Mouse (Mus musculus): Measurements from ENCODE around the gene Usf2. TPM values are rescaled to one million over a fixed set of nuclear protein-coding genes. Genes with fewer than 3 reads are reported as not detected.

Gene Usf2
- total and polyA plus RNA-seq, 3 experiments = 103 to 135 (median 110) TPM

- Histone ChIP-seq H3K27ac (peak overlapping the region; percentile 100), H3K9ac (ENCODE audit: low read depth, low read length) (peak overlapping the region; percentile 97), H3K4me3 (peak overlapping the region; percentile 70), H3K36me3 (ENCODE audit: control insufficient read depth, insufficient read depth, low read length) (no peaks in the 10 kb centered on the region), H3K27me3 (ENCODE audit: control insufficient read depth, insufficient read depth, low read length) (no peaks in the 10 kb centered on the region), H3K79me2 (replicated peaks; ENCODE audit: control insufficient read depth, insufficient read depth, low read length) (no peaks in the 10 kb centered on the region), H3K4me1 (ENCODE audit: control insufficient read depth, insufficient read depth, low read length) (peaks cover 4% of the 10 kb centered on the region)
- peak; percentile 92 for TF ChIP-seq POLR2A (IDR thresholded peaks at IDR 0.05; ENCODE audit: insufficient read depth, low read depth, low read length)
- TF ChIP-seq CTCF (IDR thresholded peaks at IDR 0.05) = no peak
- 0 out of 2 replicates have a peak, but pooled peaks have one; percentile 37 for TF ChIP-seq EP300 (IDR thresholded peaks at IDR 0.05; ENCODE audit: insufficient read depth, low read depth, low read length)
- peak; percentile 97 for DNase-seq
- under 1% methylated on average over 43 of the region's 43 CpGs for WGBS
- intact Hi-C loops (cut with DNase I) = loop anchor here (5.0 to 10.0 kb wide), 4 partner anchors 80 to 363 kb away; partner anchors contain the start of genes Fxyd5 and Zbtb32
Measured at GRCm38 (mm10) chr7:30957367-30957783, 772 bp upstream of the Usf2 start.

GRCm38 (mm10) chr7:30956357-30956751 is 249 bp downstream of the Usf2 start:
- no peaks in the 10 kb centered on the region for H3K27me3 ChIP-seq (ENCODE audit: control insufficient read depth, insufficient read depth, low read length)
- H3K79me2 ChIP-seq (replicated peaks; ENCODE audit: control insufficient read depth, insufficient read depth, low read length) = no peaks in the 10 kb centered on the region
- peak in 1 of 2 experiments; percentile 83 for DNase-seq
- H3K4me3 ChIP-seq = peak overlapping the region; percentile 70
- no peaks in the 10 kb centered on the region for H3K36me3 ChIP-seq (ENCODE audit: control insufficient read depth, insufficient read depth, low read length)
- intact Hi-C loops (cut with DNase I) = loop anchor here (5.0 to 10.0 kb wide), 4 partner anchors 79 to 362 kb away; partner anchors contain the start of genes Fxyd5 and Zbtb32
- H3K9ac ChIP-seq (ENCODE audit: low read depth, low read length) = peak overlapping the region; percentile 97
- TF ChIP-seq EP300 (IDR thresholded peaks at IDR 0.05; ENCODE audit: insufficient read depth, low read depth, low read length) (no peak), POLR2A (IDR thresholded peaks at IDR 0.05; ENCODE audit: insufficient read depth, low read depth, low read length) (no peak), CTCF (IDR thresholded peaks at IDR 0.05) (no peak)
- WGBS = 2% methylated on average over 37 of the region's 49 CpGs
- H3K27ac ChIP-seq = peak overlapping the region; percentile 100
- peaks cover 4% of the 10 kb centered on the region for H3K4me1 ChIP-seq (ENCODE audit: control insufficient read depth, insufficient read depth, low read length)

GRCm38 (mm10) chr7:30955584-30956356 is 833 bp downstream of the Usf2 start:
- peak overlapping the region; percentile 70 for H3K4me3 ChIP-seq

GRCm38 (mm10) chr7:30954971-30955520 is 1.6 kb downstream of the Usf2 start:
- WGBS = 87% methylated on average over 12 of the region's 12 CpGs
- Histone ChIP-seq H3K9ac (ENCODE audit: low read depth, low read length) (no peak overlapping the region), H3K4me1 (ENCODE audit: control insufficient read depth, insufficient read depth, low read length) (peaks cover 4% of the 10 kb centered on the region), H3K36me3 (ENCODE audit: control insufficient read depth, insufficient read depth, low read length) (no peaks in the 10 kb centered on the region), H3K79me2 (replicated peaks; ENCODE audit: control insufficient read depth, insufficient read depth, low read length) (no peaks in the 10 kb centered on the region), H3K27me3 (ENCODE audit: control insufficient read depth, insufficient read depth, low read length) (no peaks in the 10 kb centered on the region), H3K4me3 (no peak overlapping the region), H3K27ac (peak overlapping the region; percentile 100)
- DNase-seq = no peak
- no peak for TF ChIP-seq POLR2A (IDR thresholded peaks at IDR 0.05; ENCODE audit: insufficient read depth, low read depth, low read length)
- TF ChIP-seq EP300 (IDR thresholded peaks at IDR 0.05; ENCODE audit: insufficient read depth, low read depth, low read length) = no peak
- TF ChIP-seq CTCF (IDR thresholded peaks at IDR 0.05) = no peak
- intact Hi-C loops (cut with DNase I) = loop anchor here (1.0 to 10.0 kb wide), 5 partner anchors 19 to 360 kb away; partner anchors contain the start of genes Fxyd5 and Zbtb32

More at GRCm38 (mm10) chr7:30955584-30956356, 833 bp downstream of the Usf2 start:
- under 1% methylated on average over 64 of the region's 64 CpGs for WGBS
- Histone ChIP-seq H3K4me1 (ENCODE audit: control insufficient read depth, insufficient read depth, low read length) (peaks cover 4% of the 10 kb centered on the region), H3K27me3 (ENCODE audit: control insufficient read depth, insufficient read depth, low read length) (no peaks in the 10 kb centered on the region), H3K27ac (peak overlapping the region; percentile 100), H3K79me2 (replicated peaks; ENCODE audit: control insufficient read depth, insufficient read depth, low read length) (no peaks in the 10 kb centered on the region), H3K36me3 (ENCODE audit: control insufficient read depth, insufficient read depth, low read length) (no peaks in the 10 kb centered on the region), H3K9ac (ENCODE audit: low read depth, low read length) (peak overlapping the region; percentile 97)
- peak; percentile 92 to 93 for DNase-seq
- TF ChIP-seq EP300 (IDR thresholded peaks at IDR 0.05; ENCODE audit: insufficient read depth, low read depth, low read length) (peak; percentile 65; the same call in 1 of the 2 replicates), POLR2A (IDR thresholded peaks at IDR 0.05; ENCODE audit: insufficient read depth, low read depth, low read length) (peak; percentile 70), CTCF (IDR thresholded peaks at IDR 0.05) (peak; percentile 98)
- intact Hi-C loops (cut with DNase I) = loop anchor here (1.0 to 10.0 kb wide), 5 partner anchors 19 to 361 kb away; partner anchors contain the start of genes Fxyd5 and Zbtb32

- no peaks in the 10 kb centered on the region for H3K27me3 ChIP-seq (ENCODE audit: control insufficient read depth, insufficient read depth, low read length)
- H3K9ac ChIP-seq (ENCODE audit: low read depth, low read length) = no peak overlapping the region
- no peak overlapping the region for H3K4me3 ChIP-seq
- no peaks in the 10 kb centered on the region for H3K36me3 ChIP-seq (ENCODE audit: control insufficient read depth, insufficient read depth, low read length)
- no peaks in the 10 kb centered on the region for H3K79me2 ChIP-seq (replicated peaks; ENCODE audit: control insufficient read depth, insufficient read depth, low read length)
- no peak overlapping the region for H3K27ac ChIP-seq
- TF ChIP-seq POLR2A (IDR thresholded peaks at IDR 0.05; ENCODE audit: insufficient read depth, low read depth, low read length) (no peak), CTCF (IDR thresholded peaks at IDR 0.05) (no peak), EP300 (IDR thresholded peaks at IDR 0.05; ENCODE audit: insufficient read depth, low read depth, low read length) (no peak)
- WGBS = 67% methylated on average over 3 of the region's 3 CpGs
- H3K4me1 ChIP-seq (ENCODE audit: control insufficient read depth, insufficient read depth, low read length) = peaks cover 4% of the 10 kb centered on the region
- DNase-seq = no peak
- intact Hi-C loops (cut with DNase I) = loop anchor here (10.0 kb wide), 1 partner anchor 359 kb away; the partner anchor contains the start of gene Zbtb32
Measured at GRCm38 (mm10) chr7:30954036-30954435, 2.6 kb downstream of the Usf2 start.
